ENCODE assay signal across 15 mouse cellular contexts in genomic region chr7:65018036-65018679, GRCm38 (mm10).
DNase-seq lines count a peak whose midpoint lies in the region; ATAC-seq lines count a peak whose summit lies in the region.
"Had no signal": no experiment of that assay in that cellular context is flagged by ENCODE, and none has a peak within 500 bp of the region (broad histone marks: within the 10 kb centered on the region; RNA-seq: fewer than 3 reads in every experiment).

No protein-coding gene starts in this region.

- H3K4me2 ChIP-seq in neural tube, embryonic 12.5 days (replicated peaks), result no peak overlapping the region
- H3K4me2 ChIP-seq in hindbrain, embryonic 11.5 days (replicated peaks; ENCODE audit: low read depth, low read length), result no peak overlapping the region

- H3K27ac ChIP-seq in neural tube, embryonic 12.5 days, result no peak overlapping the region
- H3K27ac ChIP-seq in hindbrain, embryonic 11.5 days (ENCODE audit: low read depth, low read length), result no peak overlapping the region
- H3K27ac ChIP-seq in midbrain, embryonic 10.5 days (replicated peaks), result peak overlapping the region; percentile 76
- H3K27ac ChIP-seq: liver, embryonic 14.5 days had no signal

- ATAC-seq in neural tube, embryonic 12.5 days (ENCODE audit: low FRiP score, low read depth), result peak; percentile 79
- ATAC-seq in hindbrain, embryonic 11.5 days (ENCODE audit: low FRiP score), result peak; percentile 75
- ATAC-seq: activated CD4-positive, CD25-positive, alpha-beta regulatory T cell, adult 4 months; CD4-positive, CD25-positive, alpha-beta regulatory T cell, adult 4 months had no signal

- no peaks in the 10 kb centered on the region for H3K9me3 ChIP-seq in neural tube, embryonic 12.5 days
- H3K9me3 ChIP-seq in hindbrain, embryonic 11.5 days (ENCODE audit: control insufficient read depth, low read length), result no peaks in the 10 kb centered on the region
- no peaks in the 10 kb centered on the region for H3K9me3 ChIP-seq in midbrain, embryonic 10.5 days (replicated peaks)

- peaks cover 9% of the 10 kb centered on the region for H3K4me1 ChIP-seq in neural tube, embryonic 12.5 days
- H3K4me1 ChIP-seq in hindbrain, embryonic 11.5 days (replicated peaks; ENCODE audit: control insufficient read depth, insufficient read depth, low read length), result no peaks in the 10 kb centered on the region
- peaks cover 42% of the 10 kb centered on the region for H3K4me1 ChIP-seq in midbrain, embryonic 10.5 days

- WGBS in neural tube, embryonic 12.5 days, result 34% methylated on average over 8 of the region's 8 CpGs
- WGBS in hindbrain, embryonic 11.5 days, result 44% methylated on average over 8 of the region's 8 CpGs
- 62% methylated on average over 8 of the region's 8 CpGs for WGBS in midbrain, embryonic 10.5 days

- H3K36me3 ChIP-seq in neural tube, embryonic 12.5 days, result no peaks in the 10 kb centered on the region
- H3K36me3 ChIP-seq in hindbrain, embryonic 11.5 days (ENCODE audit: control insufficient read depth, insufficient read depth, low read length), result no peaks in the 10 kb centered on the region
- no peaks in the 10 kb centered on the region for H3K36me3 ChIP-seq in midbrain, embryonic 10.5 days

- DNase-seq in neural tube, embryonic 10.5 days (ENCODE audit: extremely low spot score, low spot score), result no peak
- DNase-seq in hindbrain, embryonic 11.5 days (ENCODE audit: low spot score), result peak; percentile 32
- peak; percentile 22 for DNase-seq in midbrain, embryonic 10.5 days (ENCODE audit: low spot score)
- DNase-seq in frontal cortex, postnatal 25 days (ENCODE audit: low spot score in 2 of 2), result no peak
- no peak for DNase-seq in kidney, adult 8-10 months
- no peak for DNase-seq in adrenal gland, adult (ENCODE audit: inconsistent age in 2 of 2, low spot score in 1 of 2)
- DNase-seq: cerebellum, postnatal 14 days; left cerebral cortex, postnatal 4 days; lung, postnatal 10 days; right cerebral cortex, postnatal 25 days; thymus, adult 2 months had no signal

- no peaks in the 10 kb centered on the region for H3K27me3 ChIP-seq in neural tube, embryonic 12.5 days (replicated peaks)
- H3K27me3 ChIP-seq in hindbrain, embryonic 11.5 days (ENCODE audit: control insufficient read depth, insufficient read depth, low read length), result no peaks in the 10 kb centered on the region
- H3K27me3 ChIP-seq in midbrain, embryonic 10.5 days (ENCODE audit: low read depth, poor library complexity, severe bottlenecking), result no peaks in the 10 kb centered on the region

- H3K9ac ChIP-seq in neural tube, embryonic 12.5 days, result no peak overlapping the region
- H3K9ac ChIP-seq in hindbrain, embryonic 11.5 days (ENCODE audit: low read depth, low read length), result no peak overlapping the region
- H3K9ac ChIP-seq: liver, embryonic 14.5 days had no signal

- H3K4me3 ChIP-seq in neural tube, embryonic 12.5 days, result no peak overlapping the region
- H3K4me3 ChIP-seq in hindbrain, embryonic 11.5 days (ENCODE audit: low read depth, low read length), result no peak overlapping the region
- H3K4me3 ChIP-seq in midbrain, embryonic 10.5 days, result no peak overlapping the region

Comparison
In these comparisons a context has a peak if more than half of its experiments do, and no peak if none do; other contexts are left out.
1. DNase-seq: peak in hindbrain, embryonic 11.5 days (single experiment) and midbrain, embryonic 10.5 days (single experiment); none in neural tube, embryonic 10.5 days (single experiment), frontal cortex, postnatal 25 days (0 of 2), kidney, adult 8-10 months (0 of 2) and adrenal gland, adult (0 of 2).